Mouse (Mus musculus) liver, embryonic 14 days (tissue): Measurements from ENCODE around the gene Cyp2d11. TPM values are rescaled to one million over a fixed set of nuclear protein-coding genes. Genes with fewer than 3 reads are reported as not detected.

ENCODE experiments used
- polyA plus RNA-seq: library from polyadenylated mRNA; depleted of rRNA; stranded (reverse); fragments of >200 nt; gene quantifications from 2 replicates; pipeline ENCODE4 v1.2.3, GENCODE M21; 2012; rRNA removed

Cyp2d11 gene
- 0.07 and 0.10 TPM in 2 replicates for polyA plus RNA-seq

DNA sequence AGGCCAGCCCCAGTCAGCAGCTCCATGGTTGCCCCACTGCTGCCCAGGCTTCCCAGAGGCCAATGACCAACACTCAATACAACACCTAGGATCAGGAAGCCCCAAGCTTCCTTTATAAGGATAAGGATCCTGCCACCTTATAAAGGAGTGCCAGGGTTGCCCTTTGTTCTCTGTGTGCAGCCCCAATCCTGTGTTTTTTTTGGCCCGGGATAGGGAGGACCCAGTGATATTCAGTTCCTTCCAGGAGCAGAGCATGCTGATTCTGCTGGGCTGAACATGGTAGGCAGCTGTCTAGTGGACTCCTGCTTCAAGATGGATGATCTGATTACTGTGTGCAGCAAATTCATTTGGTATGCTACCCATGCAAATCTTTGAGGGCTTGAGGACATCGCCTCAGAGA, at the start of gene Cyp2d11:
Cyp2d11 (minus strand) TSS at position 101 of the 400 bp plus-strand sequence.

DNA sequence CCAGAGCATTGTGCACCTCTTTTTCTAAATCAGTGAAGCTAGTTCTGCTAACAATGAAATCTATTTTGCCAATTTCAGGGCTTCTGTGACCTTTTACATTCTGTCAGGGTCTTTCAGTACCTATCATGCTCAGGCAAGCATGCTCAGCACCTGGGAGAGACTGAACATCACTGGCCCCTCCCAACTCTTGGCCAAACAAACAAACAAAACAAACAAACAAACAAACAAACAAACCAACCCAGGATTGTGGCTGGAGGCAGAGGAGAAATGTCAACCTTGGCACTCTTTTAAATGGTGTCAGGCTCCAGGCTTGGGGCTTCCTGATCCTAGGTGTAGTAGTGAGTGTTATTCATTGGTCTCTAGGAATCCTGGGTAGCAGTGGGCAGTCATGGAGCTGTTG, 39.3 kb upstream of the Cyp2d11 start, which contains the start of gene Cyp2d9:
Cyp2d9 (plus strand) TSS at position 301 of the 400 bp plus-strand sequence.

DNA sequence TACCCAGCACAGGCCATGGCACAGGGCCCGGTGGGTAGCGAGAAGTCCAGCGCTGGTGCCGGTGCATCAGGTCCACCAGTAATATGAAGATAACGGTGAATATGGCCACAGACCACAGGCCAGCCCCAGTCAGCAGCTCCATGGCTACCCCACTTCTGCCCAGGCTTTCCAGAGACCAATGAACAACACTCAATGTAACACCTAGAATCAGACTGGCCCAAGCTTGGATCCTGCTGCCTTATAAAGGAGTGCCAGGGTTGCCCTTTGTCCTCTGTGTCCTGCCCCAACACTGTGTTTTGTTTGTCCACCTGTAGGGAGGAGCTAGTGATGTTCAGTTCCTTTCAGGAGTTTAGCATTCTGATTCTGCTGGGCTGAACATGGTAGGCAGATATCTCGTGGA, 13.2 kb upstream of the Cyp2d11 start, which contains the start of gene Cyp2d10:
Cyp2d10 (minus strand) TSS at position 215 of the 400 bp plus-strand sequence.

DNA sequence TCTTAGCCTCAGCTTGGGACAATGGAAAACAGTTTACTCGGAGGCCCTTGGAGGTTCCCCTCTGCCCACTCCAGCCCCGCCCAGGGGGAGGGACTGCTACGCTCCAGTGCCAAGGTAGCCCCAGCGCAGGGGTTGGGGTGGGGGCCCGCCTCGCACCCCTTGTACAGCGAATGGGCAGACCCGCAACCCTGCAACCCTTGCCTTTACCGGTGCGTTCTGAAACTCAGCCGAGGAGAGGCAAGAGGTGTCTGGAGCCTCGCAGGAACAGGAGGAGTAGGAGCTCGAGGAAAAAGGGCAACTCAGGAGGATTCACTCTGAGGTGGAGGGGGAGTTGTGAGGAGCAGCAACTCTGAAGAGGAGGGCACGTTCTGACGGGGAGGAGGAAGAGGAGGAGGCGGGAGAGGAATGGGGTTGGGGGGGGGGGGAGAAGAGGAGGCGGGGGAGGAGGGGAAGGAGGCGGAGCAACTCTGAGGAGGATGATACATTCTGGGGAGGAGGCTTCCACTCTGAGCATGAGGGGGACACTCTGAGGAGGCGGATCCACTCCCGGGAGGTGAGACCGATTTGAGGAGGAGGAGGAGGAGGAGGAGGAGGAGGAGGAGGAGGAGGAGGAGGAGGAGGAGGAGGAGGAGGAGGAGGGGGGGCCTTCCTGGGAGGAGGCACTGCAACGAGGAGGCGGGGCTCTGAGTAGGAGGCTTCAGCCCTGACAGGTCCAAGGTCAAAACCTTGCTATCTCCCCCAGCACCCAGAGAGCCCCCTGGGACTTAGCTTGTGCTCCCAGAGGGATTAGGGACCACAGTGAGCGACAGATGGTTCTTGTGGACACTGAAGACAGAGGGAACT, 13.7 kb downstream of the Cyp2d11 start, which contains the start of gene Cyp2d22:
Cyp2d22 (minus strand) TSS at position 390 of the 843 bp plus-strand sequence.

DNA sequence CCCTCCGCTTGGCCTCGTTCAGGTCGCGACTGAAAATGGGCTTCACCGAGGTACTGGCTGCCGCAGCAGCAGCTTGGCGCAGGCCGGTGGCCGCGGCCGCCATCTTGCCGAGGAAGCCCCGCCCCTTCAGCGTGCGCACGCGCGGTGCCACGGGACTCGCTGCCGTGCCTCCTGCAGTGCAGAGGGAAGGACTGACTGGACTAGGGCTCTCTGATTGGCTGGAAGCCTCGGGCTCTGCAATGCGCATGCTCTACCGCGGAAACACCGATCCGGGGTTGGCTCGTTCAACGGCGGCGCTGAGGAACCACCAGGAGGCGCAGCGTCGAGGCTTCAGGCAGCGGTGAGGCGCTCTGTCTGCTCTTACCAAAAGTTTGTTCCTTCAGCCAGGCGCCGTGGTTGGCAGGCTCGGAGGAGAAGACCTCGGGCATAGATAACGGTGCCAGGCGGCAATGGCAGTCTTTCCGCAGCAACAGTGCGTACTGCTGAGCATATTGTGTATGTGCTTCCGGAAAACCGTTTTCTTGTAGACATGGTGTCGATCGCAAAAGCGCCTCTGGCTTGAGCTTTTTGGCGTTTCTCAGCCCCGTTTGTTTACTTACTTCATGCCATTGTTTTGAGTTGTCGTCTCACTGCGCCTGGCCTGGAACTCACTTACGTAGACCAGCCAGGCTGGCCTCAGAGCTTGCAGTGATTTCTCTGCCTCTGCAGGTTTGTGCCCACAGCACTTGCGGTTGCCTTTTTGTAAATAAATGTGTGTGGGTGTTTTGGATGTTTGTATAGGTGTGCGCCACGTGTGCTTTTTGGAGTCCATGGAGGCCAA, 39.5 kb downstream of the Cyp2d11 start, which contains the start of gene Ndufa6:
Ndufa6 (minus strand) TSS at position 197 of the 820 bp plus-strand sequence.

Other genes starting within 250 kb of the Cyp2d11 start
- 26.1 and 27.1 TPM in 2 replicates for gene Srebf2, start 246.8 kb downstream of the Cyp2d11 start, polyA plus RNA-seq
- gene Shisa8, start 181.2 kb downstream of the Cyp2d11 start, polyA plus RNA-seq, result 0.11 and 0.16 TPM in 2 replicates
- gene Tnfrsf13c, start 169.7 kb downstream of the Cyp2d11 start, polyA plus RNA-seq, result 0.46 and 0.47 TPM in 2 replicates
- 19.1 and 21.4 TPM in 2 replicates for gene Cenpm, start 149.3 kb downstream of the Cyp2d11 start, polyA plus RNA-seq
- gene 1500009C09Rik, start 141.6 kb downstream of the Cyp2d11 start, polyA plus RNA-seq, result not detected in 2 replicates
- 0.08 and 0.23 TPM in 2 replicates for gene Sept3, start 119.1 kb downstream of the Cyp2d11 start, polyA plus RNA-seq
- 0.06 and 0.08 TPM in 2 replicates for gene Wbp2nl, start 95.1 kb downstream of the Cyp2d11 start, polyA plus RNA-seq
- gene Naga, start 55.1 kb downstream of the Cyp2d11 start, polyA plus RNA-seq, result 36.3 and 48.4 TPM in 2 replicates
- 22.3 and 26.7 TPM in 2 replicates for gene Pheta2, start 55.1 kb downstream of the Cyp2d11 start, polyA plus RNA-seq
- gene Smdt1, start 55.1 kb downstream of the Cyp2d11 start, polyA plus RNA-seq, result 97.0 and 102 TPM in 2 replicates
- 296 and 315 TPM in 2 replicates for gene Ndufa6, start 39.7 kb downstream of the Cyp2d11 start, polyA plus RNA-seq
- 11.3 and 13.8 TPM in 2 replicates for gene Cyp2d22, start 13.8 kb downstream of the Cyp2d11 start, polyA plus RNA-seq
- gene Cyp2d10, start 13.2 kb upstream of the Cyp2d11 start, polyA plus RNA-seq, result 15.6 and 17.2 TPM in 2 replicates
- 0.92 and 1.4 TPM in 2 replicates for gene Cyp2d9, start 39.4 kb upstream of the Cyp2d11 start, polyA plus RNA-seq
- gene Cyp2d12, start 161.1 kb upstream of the Cyp2d11 start, polyA plus RNA-seq, result 0.02 TPM in 1 of 2 replicates, not detected in the other
- gene Cyp2d34, start 226.9 kb upstream of the Cyp2d11 start, polyA plus RNA-seq, result not detected in 2 replicates